Mouse (Mus musculus): ENCODE measurements around the gene Taok3.

- TF ChIP-seq CTCF (IDR thresholded peaks at IDR 0.05; ENCODE audit: low read depth), result peak; percentile 75
- TF ChIP-seq EP300 (IDR thresholded peaks at IDR 0.05; ENCODE audit: low read depth), result no peak
Observed at GRCm38 (mm10) chr5:117094431-117094830, 25.5 kb upstream of the Taok3 start.
